Mouse (Mus musculus): ENCODE measurements at regions not wholly inside any gene's neighbourhood (a gene's known extent, or its start where the extent isn't known, plus 50 kb on each side); places are given as distances from the start of the nearest gene placed in this dataset.
A peak's percentile ranks its signal among the peaks of the same experiment; 100 is the strongest.

GRCm38 (mm10) chr14:115040091-115040571 is 51.9 kb upstream of the Gpc5 start:
- peaks cover 5% of the 10 kb centered on the region; the same call in 1 of the 2 replicates for H3K36me3 ChIP-seq (ENCODE audit: control insufficient read depth, insufficient read depth, low read length)
- intact Hi-C loops (cut with DNase I), result loop anchor here (5.0 kb wide), 1 partner anchor 93 kb away; no protein-coding TSS in a partner anchor
- TF ChIP-seq POLR2A (IDR thresholded peaks at IDR 0.05; ENCODE audit: insufficient read depth, low read depth, low read length), result no peak
- no peak for TF ChIP-seq EP300 (IDR thresholded peaks at IDR 0.05; ENCODE audit: insufficient read depth, low read depth, low read length)
- TF ChIP-seq CTCF (IDR thresholded peaks at IDR 0.05), result no peak
- H3K79me2 ChIP-seq (replicated peaks; ENCODE audit: control insufficient read depth, insufficient read depth, low read length), result 0 out of 2 replicates have a peak, but pooled peaks cover 2% of the 10 kb centered on the region
- H3K27me3 ChIP-seq (ENCODE audit: control insufficient read depth, insufficient read depth, low read length), result no peaks in the 10 kb centered on the region
- peak overlapping the region; percentile 62 for H3K4me3 ChIP-seq
- peak overlapping the region; percentile 66 for H3K9ac ChIP-seq (ENCODE audit: low read depth, low read length)
- DNase-seq, result no peak
- 2% methylated on average over 30 of the region's 30 CpGs for WGBS
- no peaks in the 10 kb centered on the region for H3K4me1 ChIP-seq (ENCODE audit: control insufficient read depth, insufficient read depth, low read length)
- H3K27ac ChIP-seq, result no peak overlapping the region; the same call in 1 of the 2 replicates

- 2% methylated on average over 85 of the region's 94 CpGs for WGBS
- Histone ChIP-seq H3K36me3 (ENCODE audit: control insufficient read depth, insufficient read depth, low read length) (peaks cover 5% of the 10 kb centered on the region; the same call in 1 of the 2 replicates), H3K79me2 (replicated peaks; ENCODE audit: control insufficient read depth, insufficient read depth, low read length) (0 out of 2 replicates have a peak, but pooled peaks cover 2% of the 10 kb centered on the region), H3K27ac (peak overlapping the region; percentile 43; the same call in 1 of the 2 replicates), H3K4me3 (peak overlapping the region; percentile 62), H3K27me3 (ENCODE audit: control insufficient read depth, insufficient read depth, low read length) (no peaks in the 10 kb centered on the region), H3K4me1 (ENCODE audit: control insufficient read depth, insufficient read depth, low read length) (no peaks in the 10 kb centered on the region), H3K9ac (ENCODE audit: low read depth, low read length) (peak overlapping the region; percentile 76)
- intact Hi-C loops (cut with DNase I), result loop anchor here (5.0 kb wide), 1 partner anchor 93 kb away; no protein-coding TSS in a partner anchor
- no peak for TF ChIP-seq CTCF (IDR thresholded peaks at IDR 0.05)
- no peak for TF ChIP-seq EP300 (IDR thresholded peaks at IDR 0.05; ENCODE audit: insufficient read depth, low read depth, low read length)
- no peak for TF ChIP-seq POLR2A (IDR thresholded peaks at IDR 0.05; ENCODE audit: insufficient read depth, low read depth, low read length)
- peak; percentile 90 to 93 for DNase-seq
Observed at GRCm38 (mm10) chr14:115040578-115041206, 51.3 kb upstream of the Gpc5 start.

- no peak for TF ChIP-seq EP300 (IDR thresholded peaks at IDR 0.05; ENCODE audit: insufficient read depth, low read depth, low read length)
- TF ChIP-seq CTCF (IDR thresholded peaks at IDR 0.05), result no peak
- TF ChIP-seq POLR2A (IDR thresholded peaks at IDR 0.05; ENCODE audit: insufficient read depth, low read depth, low read length), result no peak
- 2% methylated on average over 73 of the region's 126 CpGs for WGBS
- Histone ChIP-seq H3K9ac (ENCODE audit: low read depth, low read length) (peak overlapping the region; percentile 96), H3K27me3 (ENCODE audit: control insufficient read depth, insufficient read depth, low read length) (no peaks in the 10 kb centered on the region), H3K27ac (peak overlapping the region; percentile 82), H3K36me3 (ENCODE audit: control insufficient read depth, insufficient read depth, low read length) (peaks cover 8% of the 10 kb centered on the region; the same call in 1 of the 2 replicates), H3K4me3 (peak overlapping the region; percentile 57), H3K4me1 (ENCODE audit: control insufficient read depth, insufficient read depth, low read length) (no peaks in the 10 kb centered on the region), H3K79me2 (replicated peaks; ENCODE audit: control insufficient read depth, insufficient read depth, low read length) (0 out of 2 replicates have a peak, but pooled peaks cover 2% of the 10 kb centered on the region)
- intact Hi-C loops (cut with DNase I), result loop anchor here (2.0 to 5.0 kb wide), 3 partner anchors 25 to 187 kb away; no protein-coding TSS in a partner anchor
- DNase-seq, result peak; percentile 58 to 62
Observed at GRCm38 (mm10) chr14:115041336-115042054, 50.5 kb upstream of the Gpc5 start.

- H3K36me3 ChIP-seq (ENCODE audit: control insufficient read depth, insufficient read depth, low read length), result peaks cover 12% of the 10 kb centered on the region
- 0 out of 2 replicates have a peak, but pooled peaks cover 2% of the 10 kb centered on the region for H3K79me2 ChIP-seq (replicated peaks; ENCODE audit: control insufficient read depth, insufficient read depth, low read length)
- H3K4me3 ChIP-seq, result peak overlapping the region; percentile 42
- under 1% methylated on average over 30 of the region's 51 CpGs for WGBS
- intact Hi-C loops (cut with DNase I), result loop anchor here (2.0 to 5.0 kb wide), 3 partner anchors 25 to 187 kb away; no protein-coding TSS in a partner anchor
- no peaks in the 10 kb centered on the region for H3K27me3 ChIP-seq (ENCODE audit: control insufficient read depth, insufficient read depth, low read length)
- H3K27ac ChIP-seq, result peak overlapping the region; percentile 82
- H3K9ac ChIP-seq (ENCODE audit: low read depth, low read length), result peak overlapping the region; percentile 95
- peak; percentile 31; the same call in 1 of the 2 replicates for TF ChIP-seq EP300 (IDR thresholded peaks at IDR 0.05; ENCODE audit: insufficient read depth, low read depth, low read length)
- TF ChIP-seq CTCF (IDR thresholded peaks at IDR 0.05), result peak; percentile 90
- TF ChIP-seq POLR2A (IDR thresholded peaks at IDR 0.05; ENCODE audit: insufficient read depth, low read depth, low read length), result no peak
- no peaks in the 10 kb centered on the region for H3K4me1 ChIP-seq (ENCODE audit: control insufficient read depth, insufficient read depth, low read length)
- DNase-seq, result peak; percentile 91 to 92
Observed at GRCm38 (mm10) chr14:115042055-115042564, 49.9 kb upstream of the Gpc5 start.

All from heart, adult 2 months (tissue).